Mouse (Mus musculus): Measurements from ENCODE around the gene Shd. TPM values are rescaled to one million over a fixed set of nuclear protein-coding genes. Genes with fewer than 3 reads are reported as not detected.

The Shd gene
- polyA plus RNA-seq, 1 experiment = 2.2 TPM

- no peak for TF ChIP-seq POLR2A (IDR thresholded peaks at IDR 0.05; ENCODE audit: low read depth, low read length)
- TF ChIP-seq CTCF (IDR thresholded peaks at IDR 0.05; ENCODE audit: extremely low read depth, insufficient read depth, insufficient read length, insufficient replicate concordance) = no peak
- Histone ChIP-seq H3K4me1 (ENCODE audit: control insufficient read depth, insufficient read depth, insufficient read length) (no peaks in the 10 kb centered on the region; the same call in 1 of the 2 replicates), H3K4me3 (ENCODE audit: extremely low read depth, insufficient read depth, insufficient read length) (no peak overlapping the region), H3K36me3 (ENCODE audit: control insufficient read depth, insufficient read depth, low read length) (peaks cover 31% of the 10 kb centered on the region), H3K27me3 (ENCODE audit: control insufficient read depth, insufficient read depth, low read length) (peaks cover under 1% of the 10 kb centered on the region), H3K27ac (ENCODE audit: insufficient read depth, low read length) (no peak overlapping the region)
- WGBS = 78% methylated on average over 9 of the region's 9 CpGs
- no peak for DNase-seq (ENCODE audit: low read depth in 1 of 2, low spot score in 2 of 2)
These were observed 5.3 kb upstream of the Shd start for GRCm38 (mm10) chr17:55964996-55965395.

DNA sequence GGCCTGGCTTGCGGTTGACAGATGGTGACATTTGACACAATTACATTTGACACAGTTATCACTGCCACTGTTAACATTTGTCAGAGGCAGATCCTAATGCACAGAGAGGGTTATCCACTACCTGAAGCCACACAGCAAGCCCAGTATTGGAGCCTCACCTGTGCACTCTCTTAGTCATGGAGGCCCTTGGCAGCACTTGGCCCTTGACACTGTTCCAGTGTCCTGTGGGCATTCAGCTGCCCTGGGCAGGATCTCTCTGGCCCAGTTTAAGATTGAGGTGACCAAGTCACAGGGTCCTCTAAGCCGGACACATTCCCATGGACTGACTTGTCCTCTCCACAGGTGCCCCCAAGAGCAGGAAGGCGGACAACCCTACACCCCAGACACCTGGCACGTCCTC lies 3.1 kb upstream of the Shd start:
- peaks cover 10% of the 10 kb centered on the region for H3K27me3 ChIP-seq (ENCODE audit: control insufficient read depth, insufficient read depth, low read length)
- no peak overlapping the region for H3K27ac ChIP-seq (ENCODE audit: insufficient read depth, low read length)
- TF ChIP-seq POLR2A (IDR thresholded peaks at IDR 0.05; ENCODE audit: low read depth, low read length) (no peak), CTCF (IDR thresholded peaks at IDR 0.05; ENCODE audit: extremely low read depth, insufficient read depth, insufficient read length, insufficient replicate concordance) (no peak)
- peaks cover 4% of the 10 kb centered on the region for H3K4me1 ChIP-seq (ENCODE audit: control insufficient read depth, insufficient read depth, insufficient read length)
- DNase-seq (ENCODE audit: low read depth in 1 of 2, low spot score in 2 of 2) = no peak
- WGBS = 93% methylated on average over 4 of the region's 4 CpGs
- peaks cover 28% of the 10 kb centered on the region for H3K36me3 ChIP-seq (ENCODE audit: control insufficient read depth, insufficient read depth, low read length)
- no peak overlapping the region for H3K4me3 ChIP-seq (ENCODE audit: extremely low read depth, insufficient read depth, insufficient read length)

DNA sequence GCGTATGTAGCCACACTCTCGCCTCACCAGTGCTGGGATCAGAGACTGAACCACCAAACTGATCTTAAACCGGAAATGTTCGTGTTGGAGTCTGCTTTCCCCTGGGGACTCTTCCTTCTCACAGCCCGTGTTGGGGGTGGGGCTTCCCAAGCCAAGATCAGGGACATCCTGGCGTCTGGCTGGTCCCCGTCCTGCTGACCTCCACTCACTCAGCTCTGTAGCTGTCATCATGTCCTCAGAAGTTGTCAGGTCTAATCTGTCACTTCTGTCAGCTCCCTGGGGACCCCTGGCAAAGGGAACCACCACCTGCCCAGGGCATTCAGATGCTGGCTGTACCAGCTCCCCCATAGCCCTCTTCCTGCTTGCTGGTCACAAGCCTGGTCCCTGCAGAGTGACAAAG lies 2.1 kb upstream of the Shd start:
- no peak overlapping the region for H3K4me3 ChIP-seq (ENCODE audit: extremely low read depth, insufficient read depth, insufficient read length)
- WGBS = 73% methylated on average over 7 of the region's 7 CpGs
- no peak for TF ChIP-seq CTCF (IDR thresholded peaks at IDR 0.05; ENCODE audit: extremely low read depth, insufficient read depth, insufficient read length, insufficient replicate concordance)
- no peak for TF ChIP-seq POLR2A (IDR thresholded peaks at IDR 0.05; ENCODE audit: low read depth, low read length)
- no peak overlapping the region for H3K27ac ChIP-seq (ENCODE audit: insufficient read depth, low read length)
- no peak for DNase-seq (ENCODE audit: low read depth in 1 of 2, low spot score in 2 of 2)
- peaks cover 10% of the 10 kb centered on the region for H3K27me3 ChIP-seq (ENCODE audit: control insufficient read depth, insufficient read depth, low read length)
- peaks cover 28% of the 10 kb centered on the region for H3K36me3 ChIP-seq (ENCODE audit: control insufficient read depth, insufficient read depth, low read length)
- H3K4me1 ChIP-seq (ENCODE audit: control insufficient read depth, insufficient read depth, insufficient read length) = peaks cover 4% of the 10 kb centered on the region

GRCm38 (mm10) chr17:55969560-55969959 lies 707 bp upstream of the Shd start:
- peaks cover 4% of the 10 kb centered on the region for H3K4me1 ChIP-seq (ENCODE audit: control insufficient read depth, insufficient read depth, insufficient read length)
- TF ChIP-seq CTCF (IDR thresholded peaks at IDR 0.05; ENCODE audit: extremely low read depth, insufficient read depth, insufficient read length, insufficient replicate concordance) = no peak
- TF ChIP-seq POLR2A (IDR thresholded peaks at IDR 0.05; ENCODE audit: low read depth, low read length) = no peak
- H3K27ac ChIP-seq (ENCODE audit: insufficient read depth, low read length) = no peak overlapping the region
- peaks cover 22% of the 10 kb centered on the region for H3K36me3 ChIP-seq (ENCODE audit: control insufficient read depth, insufficient read depth, low read length)
- WGBS = 51% methylated on average over 14 of the region's 14 CpGs
- no peak for DNase-seq (ENCODE audit: low read depth in 1 of 2, low spot score in 2 of 2)
- H3K27me3 ChIP-seq (ENCODE audit: control insufficient read depth, insufficient read depth, low read length) = peaks cover 10% of the 10 kb centered on the region
- no peak overlapping the region for H3K4me3 ChIP-seq (ENCODE audit: extremely low read depth, insufficient read depth, insufficient read length)

- H3K27ac ChIP-seq (ENCODE audit: insufficient read depth, low read length) = no peak overlapping the region
- 53% methylated on average over 22 of the region's 22 CpGs for WGBS
- no peak overlapping the region for H3K4me3 ChIP-seq (ENCODE audit: extremely low read depth, insufficient read depth, insufficient read length)
- H3K4me1 ChIP-seq (ENCODE audit: control insufficient read depth, insufficient read depth, insufficient read length) = peaks cover 4% of the 10 kb centered on the region
- TF ChIP-seq CTCF (IDR thresholded peaks at IDR 0.05; ENCODE audit: extremely low read depth, insufficient read depth, insufficient read length, insufficient replicate concordance) = no peak
- no peak for TF ChIP-seq POLR2A (IDR thresholded peaks at IDR 0.05; ENCODE audit: low read depth, low read length)
- DNase-seq (ENCODE audit: low read depth in 1 of 2, low spot score in 2 of 2) = no peak
- peaks cover 10% of the 10 kb centered on the region for H3K27me3 ChIP-seq (ENCODE audit: control insufficient read depth, insufficient read depth, low read length)
- peaks cover 10% of the 10 kb centered on the region for H3K36me3 ChIP-seq (ENCODE audit: control insufficient read depth, insufficient read depth, low read length)
These were observed 1.2 kb downstream of the Shd start for GRCm38 (mm10) chr17:55971453-55971852.

- Histone ChIP-seq H3K36me3 (ENCODE audit: control insufficient read depth, insufficient read depth, low read length) (no peaks in the 10 kb centered on the region), H3K4me3 (ENCODE audit: extremely low read depth, insufficient read depth, insufficient read length) (no peak overlapping the region), H3K27ac (ENCODE audit: insufficient read depth, low read length) (no peak overlapping the region), H3K4me1 (ENCODE audit: control insufficient read depth, insufficient read depth, insufficient read length) (no peaks in the 10 kb centered on the region), H3K27me3 (ENCODE audit: control insufficient read depth, insufficient read depth, low read length) (peaks cover 2% of the 10 kb centered on the region; the same call in 1 of the 2 replicates)
- peak; percentile 47 to 58 for DNase-seq (ENCODE audit: low read depth in 1 of 2, low spot score in 2 of 2)
- WGBS = 21% methylated on average over 13 of the region's 13 CpGs
- TF ChIP-seq POLR2A (IDR thresholded peaks at IDR 0.05; ENCODE audit: low read depth, low read length) = no peak
- peak; percentile 84 for TF ChIP-seq CTCF (IDR thresholded peaks at IDR 0.05; ENCODE audit: extremely low read depth, insufficient read depth, insufficient read length, insufficient replicate concordance)
These were observed 6.1 kb downstream of the Shd start for GRCm38 (mm10) chr17:55976255-55976862.

GRCm38 (mm10) chr17:55977301-55977700 lies 7.0 kb downstream of the Shd start:
- no peak overlapping the region for H3K4me3 ChIP-seq (ENCODE audit: extremely low read depth, insufficient read depth, insufficient read length)
- DNase-seq (ENCODE audit: low read depth in 1 of 2, low spot score in 2 of 2) = no peak
- H3K4me1 ChIP-seq (ENCODE audit: control insufficient read depth, insufficient read depth, insufficient read length) = no peaks in the 10 kb centered on the region
- H3K27me3 ChIP-seq (ENCODE audit: control insufficient read depth, insufficient read depth, low read length) = no peaks in the 10 kb centered on the region
- WGBS = 73% methylated on average over 3 of the region's 3 CpGs
- TF ChIP-seq CTCF (IDR thresholded peaks at IDR 0.05; ENCODE audit: extremely low read depth, insufficient read depth, insufficient read length, insufficient replicate concordance) = no peak
- no peak for TF ChIP-seq POLR2A (IDR thresholded peaks at IDR 0.05; ENCODE audit: low read depth, low read length)
- H3K36me3 ChIP-seq (ENCODE audit: control insufficient read depth, insufficient read depth, low read length) = no peaks in the 10 kb centered on the region
- H3K27ac ChIP-seq (ENCODE audit: insufficient read depth, low read length) = no peak overlapping the region

All from spleen, adult 2 months (tissue).